Mouse (Mus musculus) embryonic facial prominence, embryonic 13.5 days (tissue): ENCODE data around the gene Snd1. TPM values are rescaled to one million over a fixed set of nuclear protein-coding genes. Genes with fewer than 3 reads are reported as not detected.

ENCODE experiments used
- ATAC-seq: fragments of 200-750 bp; cut with Nextera tagmentation; 2 replicates; pipeline ENCODE4 v1.8.0; 2017; ENCODE audit warnings: low read depth; ENCODE audit not compliant: insufficient number of reproducible peaks, insufficient read depth, low FRiP score, low TSS enrichment
- H3K27ac ChIP-seq: fragments of 300-500 bp; sonication (generic); 2 replicates; pipeline ENCODE4 v1.5.1; 2015; ENCODE audit warnings: moderate library complexity, mild to moderate bottlenecking, inconsistent platforms
- H3K27me3 ChIP-seq: fragments of 300-500 bp; sonication (generic); 2 replicates; pipeline ENCODE4 v1.6.1; 2015; ENCODE audit warnings: mild to moderate bottlenecking, inconsistent platforms
- H3K36me3 ChIP-seq: fragments of 300-500 bp; sonication (generic); 2 replicates; pipeline ENCODE4 v1.6.1; 2015; ENCODE audit warnings: mild to moderate bottlenecking, inconsistent platforms
- H3K4me1 ChIP-seq: fragments of 300-500 bp; sonication (generic); 2 replicates; pipeline ENCODE4 v1.6.1; 2015; ENCODE audit warnings: inconsistent platforms
- H3K4me2 ChIP-seq: fragments of 300-500 bp; sonication (generic); 2 replicates; pipeline ENCODE4 v1.6.1; 2015; ENCODE audit warnings: moderate library complexity, mild to moderate bottlenecking, inconsistent platforms
- H3K4me3 ChIP-seq: fragments of 300-500 bp; sonication (generic); 2 replicates; pipeline ENCODE4 v1.5.1; 2015; ENCODE audit warnings: mild to moderate bottlenecking, inconsistent platforms
- H3K9ac ChIP-seq: fragments of 300-500 bp; sonication (generic); 2 replicates; pipeline ENCODE4 v1.6.1; 2015; ENCODE audit warnings: mild to moderate bottlenecking, inconsistent platforms
- H3K9me3 ChIP-seq: fragments of 300-500 bp; sonication (generic); 2 replicates; pipeline ENCODE4 v1.6.1; 2016; ENCODE audit warnings: inconsistent platforms
- WGBS: fragments of 180-500 bp; shearing (Covaris S2); methylation state at CpG from one replicate; pipeline ENCODE4 v1.1.7; 2015; ENCODE audit warnings: mixed read lengths; 5-methylcytosine and 5-hydroxymethylcytosine counted together
- polyA plus RNA-seq: library from polyadenylated mRNA; unstranded; fragments of >200 nt; fragmentation: Nextera tagmentation; extraction: Ambion mirVana; gene quantifications from 2 replicates; pipeline ENCODE4 v1.2.1, GENCODE M21; 2015

Gene Snd1
- polyA plus RNA-seq, 1 experiment from 2014 or later = 118 TPM

DNA sequence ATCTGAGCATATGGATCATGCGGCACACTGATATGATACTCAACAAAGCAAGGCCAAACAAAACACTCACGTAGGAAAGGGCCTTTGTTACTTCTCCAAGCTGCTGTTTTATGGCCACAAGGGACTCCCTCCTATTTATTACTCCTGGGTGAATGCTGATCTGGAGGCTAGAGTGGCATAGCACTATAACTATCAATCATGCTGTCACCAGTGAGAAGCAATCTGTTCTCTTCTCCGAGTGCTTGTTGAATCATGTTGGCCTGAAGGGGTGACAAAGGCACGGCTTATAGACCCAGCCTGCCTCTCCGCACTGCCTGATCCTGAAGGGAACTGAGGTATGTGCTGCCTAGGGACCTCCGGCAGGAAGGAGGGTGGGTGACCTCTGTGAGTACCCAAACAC lies 10.3 kb upstream of the Snd1 start:
- no peaks in the 10 kb centered on the region for H3K36me3 ChIP-seq
- 62% methylated on average over 6 of the region's 6 CpGs for WGBS

DNA sequence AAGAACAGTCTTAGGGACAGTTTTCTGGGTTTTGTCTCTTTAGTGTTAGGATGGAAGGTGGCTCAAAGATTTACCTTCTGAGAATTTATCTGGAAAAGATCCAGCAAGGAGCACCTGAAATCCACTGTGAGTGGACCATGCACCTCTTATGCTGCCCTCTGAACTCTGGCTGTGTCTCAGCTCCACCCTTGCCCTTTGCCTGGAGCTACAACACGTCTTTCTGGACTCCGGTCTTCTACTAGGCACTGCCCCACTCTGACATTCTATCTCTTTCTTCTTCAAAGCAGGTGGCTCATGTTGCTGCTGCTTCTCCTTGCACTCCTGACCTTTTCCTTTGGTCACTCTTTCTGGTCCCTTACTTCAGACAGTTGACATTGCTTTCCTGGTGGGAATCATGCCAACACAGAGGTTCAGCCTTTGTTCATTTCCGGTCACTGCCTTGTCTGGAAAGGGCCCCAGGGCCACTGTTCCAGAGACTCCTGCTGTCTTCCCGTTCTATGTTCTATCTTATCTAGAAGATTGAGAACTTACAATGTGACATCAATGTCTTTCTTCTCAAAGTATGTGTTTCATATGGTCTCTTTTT lies 4.8 kb upstream of the Snd1 start:
- Histone ChIP-seq H3K27me3 (no peaks in the 10 kb centered on the region), H3K9ac (no peak overlapping the region), H3K4me1 (no peaks in the 10 kb centered on the region), H3K36me3 (no peaks in the 10 kb centered on the region), H3K4me2 (no peak overlapping the region), H3K27ac (no peak overlapping the region), H3K9me3 (no peaks in the 10 kb centered on the region), H3K4me3 (no peak overlapping the region)
- 47% methylated on average over 4 of the region's 4 CpGs for WGBS
- no peak for ATAC-seq

More for the DNA sequence above, 10.3 kb upstream of the Snd1 start:
- Histone ChIP-seq H3K27me3 (no peaks in the 10 kb centered on the region), H3K4me1 (no peaks in the 10 kb centered on the region), H3K4me2 (no peak overlapping the region), H3K27ac (no peak overlapping the region), H3K9me3 (no peaks in the 10 kb centered on the region), H3K9ac (no peak overlapping the region), H3K4me3 (no peak overlapping the region)
- no peak for ATAC-seq

DNA sequence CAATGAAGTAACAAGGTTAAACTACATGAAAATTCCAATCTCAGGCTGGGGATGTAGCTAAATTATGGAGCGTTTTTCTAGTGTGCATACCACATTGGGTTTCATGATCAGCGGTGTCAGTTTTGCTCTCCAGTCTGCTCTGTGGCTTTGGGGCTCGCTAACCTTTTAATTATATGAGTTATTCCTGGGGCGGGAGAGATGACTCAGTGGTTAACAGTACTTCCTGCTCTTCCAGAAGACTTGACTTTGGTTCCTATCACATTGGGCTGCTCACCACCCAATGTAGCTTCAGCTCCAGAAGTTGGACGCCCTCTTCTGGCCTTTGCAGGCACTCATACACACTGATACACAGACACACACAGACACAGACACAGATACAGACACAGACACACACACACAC lies 4.3 kb upstream of the Snd1 start:
- Histone ChIP-seq H3K36me3 (no peaks in the 10 kb centered on the region), H3K27ac (no peak overlapping the region), H3K9me3 (no peaks in the 10 kb centered on the region), H3K27me3 (no peaks in the 10 kb centered on the region), H3K4me1 (no peaks in the 10 kb centered on the region), H3K9ac (no peak overlapping the region), H3K4me2 (no peak overlapping the region), H3K4me3 (no peak overlapping the region)
- no peak for ATAC-seq
- 65% methylated on average over 5 of the region's 5 CpGs for WGBS

DNA sequence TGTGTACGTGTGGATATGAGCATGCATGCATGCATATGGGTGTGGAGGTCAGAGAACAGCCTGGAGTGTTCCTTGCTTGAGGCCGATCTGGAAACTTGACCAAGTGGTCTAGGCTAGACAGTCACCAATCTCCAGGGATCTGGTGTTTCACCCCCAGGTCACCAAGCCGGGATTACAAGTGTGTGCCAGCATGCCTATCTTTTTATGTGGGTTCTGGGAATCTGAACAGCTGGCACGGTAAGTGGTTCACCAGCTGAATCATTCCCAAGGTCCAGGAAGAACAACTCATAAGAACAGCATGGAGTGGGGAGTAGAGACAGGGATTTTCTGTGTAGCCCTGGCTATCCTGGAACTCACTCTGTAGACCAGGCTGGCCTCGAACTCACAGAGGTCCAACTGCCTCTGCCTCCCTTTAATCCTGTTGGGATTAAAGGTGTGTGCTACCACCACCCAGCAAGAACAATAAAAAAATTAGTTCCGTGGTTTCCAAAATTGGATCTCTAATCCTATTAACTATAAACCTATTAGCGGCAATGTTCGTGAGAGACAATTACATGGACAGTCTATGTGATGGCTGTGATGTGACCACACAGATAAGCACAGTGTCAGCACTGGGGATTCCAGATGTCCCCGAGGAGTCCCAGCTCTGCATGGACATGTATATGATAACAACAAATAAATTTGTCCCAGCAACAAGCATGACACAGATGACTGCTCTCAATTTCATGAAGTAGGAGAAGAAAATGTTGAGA lies 3.5 kb upstream of the Snd1 start:
- 82% methylated on average over 9 of the region's 9 CpGs for WGBS
- H3K4me1 ChIP-seq = no peaks in the 10 kb centered on the region
- H3K36me3 ChIP-seq = no peaks in the 10 kb centered on the region
- no peak for ATAC-seq
- no peak overlapping the region for H3K9ac ChIP-seq
- no peak overlapping the region for H3K27ac ChIP-seq
- H3K4me2 ChIP-seq = no peak overlapping the region
- no peaks in the 10 kb centered on the region for H3K27me3 ChIP-seq
- no peak overlapping the region for H3K4me3 ChIP-seq
- H3K9me3 ChIP-seq = no peaks in the 10 kb centered on the region

DNA sequence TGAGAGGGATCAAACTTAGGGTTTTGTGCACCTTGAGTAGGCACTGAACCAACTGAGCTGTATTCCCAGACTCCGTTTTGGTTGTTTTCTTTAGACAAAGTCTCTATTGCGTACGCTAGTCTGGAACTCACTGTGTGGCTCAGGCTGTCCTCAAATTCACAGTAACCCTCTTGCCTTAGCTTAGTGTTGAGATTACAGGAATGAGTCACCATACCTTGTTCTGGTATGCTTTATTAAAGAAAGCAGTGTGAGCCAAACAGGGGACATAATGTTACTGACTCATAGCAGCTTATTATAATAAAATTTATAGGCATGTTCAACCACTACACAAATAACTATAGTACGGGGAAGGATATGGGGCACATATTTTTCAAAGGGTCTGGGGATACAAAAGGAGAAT lies 728 bp upstream of the Snd1 start:
- Histone ChIP-seq H3K4me3 (no peak overlapping the region), H3K9me3 (no peaks in the 10 kb centered on the region), H3K4me1 (peaks cover 5% of the 10 kb centered on the region), H3K36me3 (no peaks in the 10 kb centered on the region), H3K9ac (no peak overlapping the region), H3K27me3 (no peaks in the 10 kb centered on the region), H3K27ac (no peak overlapping the region), H3K4me2 (no peak overlapping the region)
- WGBS = 86% methylated on average over 4 of the region's 4 CpGs
- no peak for ATAC-seq

DNA sequence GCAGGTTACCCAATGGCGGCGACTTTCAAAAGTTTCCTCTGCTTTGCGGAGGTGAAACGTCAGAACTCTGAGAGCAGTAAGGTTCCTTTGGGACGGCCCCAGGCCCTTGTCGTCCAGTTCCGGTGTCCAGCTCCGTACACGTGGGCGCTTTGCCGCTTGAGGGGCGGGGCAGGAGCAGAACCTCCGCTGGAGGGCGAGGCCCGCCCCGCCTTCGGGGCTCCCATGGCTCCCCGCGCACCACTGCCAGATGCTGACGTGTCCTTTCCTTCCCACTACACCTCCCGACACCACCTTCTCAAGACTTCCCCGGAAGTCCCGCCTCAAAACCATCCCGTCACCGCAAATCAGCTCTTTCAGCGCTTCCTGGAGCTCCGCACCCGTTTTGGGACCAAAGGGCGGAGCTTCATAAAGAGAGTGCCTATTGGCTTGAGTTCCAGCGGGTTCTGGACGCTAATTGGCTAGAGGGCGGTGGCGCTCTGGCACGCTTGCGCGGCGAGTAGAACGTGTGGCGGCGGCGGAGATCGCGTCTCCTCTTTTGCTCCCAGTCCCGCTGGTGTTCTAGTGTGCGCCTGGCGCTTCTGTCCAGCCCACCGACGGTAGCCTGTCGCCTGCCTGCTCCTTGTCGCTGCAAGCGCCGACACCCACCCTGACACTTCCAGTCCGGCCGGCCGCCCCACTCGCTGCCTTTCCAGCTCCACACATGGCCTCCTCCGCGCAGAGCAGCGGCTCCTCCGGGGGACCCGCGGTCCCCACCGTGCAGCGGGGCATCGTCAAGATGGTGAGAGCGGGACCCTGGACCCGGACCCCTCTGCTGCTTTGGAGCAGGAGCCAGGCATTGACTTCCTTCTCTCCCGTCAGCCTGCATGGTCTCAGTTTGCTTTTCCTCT lies 5.2 kb downstream of the Snd1 start:
- no peaks in the 10 kb centered on the region for H3K9me3 ChIP-seq
- H3K4me1 ChIP-seq = peaks cover 48% of the 10 kb centered on the region
- peak overlapping the region; percentile 96 for H3K4me3 ChIP-seq
- H3K27ac ChIP-seq = peak overlapping the region; percentile 88
- no peaks in the 10 kb centered on the region for H3K27me3 ChIP-seq
- WGBS = under 1% methylated on average over 68 of the region's 68 CpGs
- peak; percentile 98 for ATAC-seq
- peak overlapping the region; percentile 91 for H3K9ac ChIP-seq
- H3K4me2 ChIP-seq = peak overlapping the region; percentile 74
- peaks cover 5% of the 10 kb centered on the region; the same call in 1 of the 2 replicates for H3K36me3 ChIP-seq

DNA sequence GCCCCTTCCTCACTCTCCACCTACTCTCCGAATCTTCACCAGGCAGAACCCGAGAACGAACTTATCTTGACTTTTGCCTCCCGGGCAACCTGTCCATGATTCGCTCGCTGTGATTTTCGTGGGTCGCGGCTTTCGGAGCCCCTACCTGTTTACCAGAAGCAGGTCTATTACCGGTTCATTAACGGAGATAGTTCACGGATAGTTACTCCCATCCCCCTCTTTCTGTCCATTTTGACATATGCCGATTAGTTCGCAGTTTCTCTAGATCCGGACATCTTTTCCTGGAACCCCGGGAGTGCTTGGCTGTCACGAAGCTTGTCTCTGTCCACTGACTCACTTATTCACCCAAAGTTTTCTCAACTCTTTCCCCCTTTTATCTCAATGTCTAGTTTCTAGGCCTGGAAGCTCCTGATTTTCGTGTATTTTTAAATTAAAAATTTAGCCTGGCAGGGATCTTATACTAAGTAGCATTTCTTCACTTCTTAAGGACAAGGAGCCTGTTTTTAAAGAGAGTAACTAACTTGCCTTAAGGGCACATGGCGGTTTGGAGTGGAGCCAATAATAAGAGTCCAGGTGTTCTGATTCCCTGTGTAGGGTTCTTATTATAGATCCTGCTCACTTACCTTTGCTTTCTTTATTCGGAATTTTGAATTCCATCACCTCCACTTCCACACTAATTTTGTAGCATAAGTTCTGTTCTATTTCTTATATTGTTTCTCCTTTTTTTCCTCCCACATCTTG lies 6.0 kb downstream of the Snd1 start:
- peak overlapping the region; percentile 96 for H3K4me3 ChIP-seq
- no peak for ATAC-seq
- no peaks in the 10 kb centered on the region for H3K27me3 ChIP-seq
- H3K4me2 ChIP-seq = peak overlapping the region; percentile 74
- no peaks in the 10 kb centered on the region for H3K9me3 ChIP-seq
- WGBS = 4% methylated on average over 21 of the region's 21 CpGs
- peaks cover 8% of the 10 kb centered on the region; the same call in 1 of the 2 replicates for H3K36me3 ChIP-seq
- peak overlapping the region; percentile 88 for H3K27ac ChIP-seq
- peak overlapping the region; percentile 91 for H3K9ac ChIP-seq
- peaks cover 56% of the 10 kb centered on the region for H3K4me1 ChIP-seq

DNA sequence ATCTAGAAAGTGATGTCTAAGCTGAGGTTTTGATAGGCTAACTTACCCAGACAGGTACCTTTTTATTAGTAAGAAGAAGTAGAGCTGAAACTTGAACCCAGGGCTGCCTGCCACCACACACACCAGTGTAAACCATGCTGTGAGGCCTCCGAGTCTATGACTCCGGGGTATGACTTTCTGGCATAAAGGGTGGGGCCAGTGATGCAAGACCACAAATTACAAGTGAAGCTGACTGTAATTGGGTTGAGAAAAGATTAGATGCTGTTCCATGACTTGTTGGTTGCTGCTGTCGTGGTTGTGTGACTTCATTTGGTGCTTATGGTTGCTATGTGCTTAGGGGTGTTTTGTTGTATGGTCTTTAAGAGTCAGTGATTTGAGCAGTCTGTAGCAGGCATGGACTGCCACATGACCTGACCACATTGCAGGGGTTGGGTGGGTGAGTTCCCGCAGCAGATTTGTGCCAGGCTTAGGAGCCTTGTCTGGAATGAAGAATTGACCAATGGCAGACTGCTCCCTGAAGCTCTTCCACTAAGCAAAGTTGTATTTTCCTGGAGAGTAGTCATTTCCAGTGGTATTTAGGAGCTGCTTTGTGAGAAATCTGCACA lies 7.9 kb downstream of the Snd1 start:
- WGBS = 65% methylated on average over 4 of the region's 4 CpGs
- no peak for ATAC-seq
- H3K9ac ChIP-seq = peak overlapping the region; percentile 44; the same call in 1 of the 2 replicates

DNA sequence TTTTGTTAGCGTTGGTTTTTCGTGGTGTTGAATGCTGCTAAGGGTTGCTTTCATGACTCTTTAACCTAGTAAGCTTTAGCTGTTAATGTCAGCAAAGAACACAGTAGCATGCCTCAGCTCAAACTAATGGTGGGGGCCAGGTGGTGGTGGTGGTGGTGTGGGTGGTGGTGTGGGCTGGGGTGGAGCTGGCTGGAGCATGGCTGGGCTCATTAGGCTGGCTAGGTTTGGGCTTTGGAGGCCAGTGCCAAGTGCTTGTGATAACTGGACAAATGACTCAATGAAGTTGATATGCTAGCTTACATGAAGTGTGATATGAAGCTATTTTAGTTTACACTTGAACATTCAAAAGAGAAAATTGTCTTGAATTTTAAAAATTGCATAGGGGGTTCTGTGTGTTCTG lies 11.1 kb downstream of the Snd1 start:
- WGBS = 90% methylated on average over 2 of the region's 2 CpGs
- peaks cover 51% of the 10 kb centered on the region for H3K4me1 ChIP-seq
- no peaks in the 10 kb centered on the region for H3K9me3 ChIP-seq
- H3K36me3 ChIP-seq = peaks cover 28% of the 10 kb centered on the region
- no peaks in the 10 kb centered on the region for H3K27me3 ChIP-seq
- no peak overlapping the region for H3K4me2 ChIP-seq
- ATAC-seq = no peak
- H3K9ac ChIP-seq = no peak overlapping the region
- H3K27ac ChIP-seq = no peak overlapping the region
- no peak overlapping the region for H3K4me3 ChIP-seq

More for the DNA sequence above, 7.9 kb downstream of the Snd1 start:
- peaks cover 8% of the 10 kb centered on the region; the same call in 1 of the 2 replicates for H3K36me3 ChIP-seq
- no peak overlapping the region for H3K27ac ChIP-seq
- peaks cover 58% of the 10 kb centered on the region for H3K4me1 ChIP-seq
- no peaks in the 10 kb centered on the region for H3K9me3 ChIP-seq
- peak overlapping the region; percentile 74 for H3K4me2 ChIP-seq
- H3K27me3 ChIP-seq = no peaks in the 10 kb centered on the region
- H3K4me3 ChIP-seq = 0 out of 2 replicates have a peak overlapping the region, but pooled peaks have one; percentile 1

DNA sequence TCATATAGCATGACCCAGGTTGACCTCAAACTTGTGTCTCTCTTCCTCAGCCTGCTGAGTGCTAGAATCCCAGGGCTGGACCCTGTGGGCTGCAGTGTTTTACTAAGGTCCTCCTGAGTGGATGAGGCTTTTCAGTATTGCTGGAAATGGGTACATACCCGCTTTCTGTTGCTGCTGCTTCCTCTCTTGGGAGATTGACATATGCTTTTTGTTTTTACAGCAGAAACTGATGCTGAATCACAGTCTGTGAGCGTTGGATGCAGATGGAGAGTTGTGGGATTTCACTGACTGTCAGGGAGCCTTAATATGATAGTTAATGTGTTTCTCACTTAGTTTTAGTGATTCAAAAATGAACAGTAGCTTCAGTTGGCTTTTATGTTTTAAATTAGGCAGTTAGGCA lies 11.5 kb downstream of the Snd1 start:
- 58% methylated on average over 2 of the region's 2 CpGs for WGBS
- Histone ChIP-seq H3K9ac (no peak overlapping the region), H3K9me3 (no peaks in the 10 kb centered on the region), H3K4me1 (peaks cover 47% of the 10 kb centered on the region), H3K4me2 (no peak overlapping the region), H3K36me3 (peaks cover 32% of the 10 kb centered on the region), H3K4me3 (no peak overlapping the region), H3K27me3 (no peaks in the 10 kb centered on the region), H3K27ac (no peak overlapping the region)
- ATAC-seq = no peak

DNA sequence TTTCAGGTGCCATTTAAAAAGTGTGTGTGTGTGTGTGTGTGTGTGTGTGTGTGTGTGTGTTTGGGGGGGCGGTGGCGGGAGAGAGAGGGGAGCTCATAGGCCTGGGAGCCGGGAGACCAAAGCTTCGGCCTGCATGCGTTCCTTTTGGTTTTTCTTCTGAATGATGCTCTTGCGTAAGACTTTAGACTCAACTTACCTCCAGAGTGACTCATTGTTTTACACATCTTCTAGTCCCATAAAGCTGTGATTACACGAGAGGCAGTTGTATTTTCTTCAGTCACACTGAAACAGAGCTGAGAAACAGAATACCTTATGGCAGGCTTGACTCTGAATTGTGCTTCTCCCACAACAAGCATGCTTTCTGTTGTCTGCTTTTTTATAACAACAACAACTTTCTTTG lies 12.0 kb downstream of the Snd1 start:
- Histone ChIP-seq H3K27ac (no peak overlapping the region), H3K4me2 (no peak overlapping the region), H3K4me3 (no peak overlapping the region), H3K36me3 (peaks cover 29% of the 10 kb centered on the region), H3K9ac (no peak overlapping the region), H3K27me3 (no peaks in the 10 kb centered on the region), H3K9me3 (no peaks in the 10 kb centered on the region), H3K4me1 (peaks cover 42% of the 10 kb centered on the region)
- WGBS = 85% methylated on average over 7 of the region's 7 CpGs
- no peak for ATAC-seq
